Mouse (Mus musculus): Measurements from ENCODE around the gene Rnf24. TPM values are rescaled to one million over a fixed set of nuclear protein-coding genes. Genes with fewer than 3 reads are reported as not detected.
"Not testable (repeated sequence)": the region's sequence is repeated elsewhere in the genome, so short reads cannot be mapped to it uniquely, and the experiment has no call there.

Rnf24 gene
- polyA plus RNA-seq, 1 experiment from 2014 or later: 1.1 TPM

DNA sequence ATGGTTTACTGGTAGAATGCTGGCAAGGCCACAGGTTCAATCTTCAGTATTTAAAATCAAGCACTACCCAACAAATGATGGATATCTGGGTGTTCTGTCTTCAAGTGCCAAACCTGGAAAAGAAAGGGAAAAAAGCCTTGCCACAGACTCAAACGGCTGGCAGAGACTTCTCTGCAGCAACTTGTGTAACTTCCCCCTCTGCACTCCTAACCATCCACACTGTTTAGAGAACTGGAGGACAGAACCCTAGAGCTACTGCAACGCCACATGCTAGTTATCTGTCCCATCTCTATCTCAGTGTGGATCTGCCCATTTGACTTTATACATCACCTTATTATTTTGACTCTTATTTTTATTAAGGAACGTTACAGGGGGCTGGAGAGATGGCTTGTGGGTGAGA, 26.6 kb downstream of the Rnf24 start:
- Histone ChIP-seq H3K9ac (ENCODE audit: low read depth, low read length) (no peak overlapping the region), H3K4me2 (replicated peaks; ENCODE audit: low read depth) (no peak overlapping the region), H3K4me1 (replicated peaks; ENCODE audit: control insufficient read depth, insufficient read depth, low read length) (no peaks in the 10 kb centered on the region), H3K27me3 (replicated peaks; ENCODE audit: control insufficient read depth, insufficient read depth, low read length) (no peaks in the 10 kb centered on the region), H3K36me3 (ENCODE audit: control insufficient read depth, insufficient read depth) (no peaks in the 10 kb centered on the region), H3K27ac (ENCODE audit: low read depth, low read length) (no peak overlapping the region), H3K4me3 (ENCODE audit: low read depth, low read length) (no peak overlapping the region), H3K9me3 (ENCODE audit: control insufficient read depth) (no peaks in the 10 kb centered on the region)
- no peak for TF ChIP-seq CTCF (IDR thresholded peaks at IDR 0.05; ENCODE audit: low read depth)
- no peak for ATAC-seq
- 47% methylated on average over 3 of the region's 3 CpGs for WGBS

GRCm38 (mm10) chr2:131323675-131324074, 29.0 kb downstream of the Rnf24 start:
- no peaks in the 10 kb centered on the region for H3K27me3 ChIP-seq (replicated peaks; ENCODE audit: control insufficient read depth, insufficient read depth, low read length)
- no peaks in the 10 kb centered on the region for H3K9me3 ChIP-seq (ENCODE audit: control insufficient read depth)
- 47% methylated on average over 1 of the region's 1 CpGs for WGBS
- no peak overlapping the region for H3K9ac ChIP-seq (ENCODE audit: low read depth, low read length)
- no peaks in the 10 kb centered on the region for H3K36me3 ChIP-seq (ENCODE audit: control insufficient read depth, insufficient read depth)
- no peak overlapping the region for H3K4me3 ChIP-seq (ENCODE audit: low read depth, low read length)
- H3K4me2 ChIP-seq (replicated peaks; ENCODE audit: low read depth): no peak overlapping the region
- no peak for TF ChIP-seq CTCF (IDR thresholded peaks at IDR 0.05; ENCODE audit: low read depth)
- H3K4me1 ChIP-seq (replicated peaks; ENCODE audit: control insufficient read depth, insufficient read depth, low read length): no peaks in the 10 kb centered on the region
- H3K27ac ChIP-seq (ENCODE audit: low read depth, low read length): no peak overlapping the region
- ATAC-seq: no peak

DNA sequence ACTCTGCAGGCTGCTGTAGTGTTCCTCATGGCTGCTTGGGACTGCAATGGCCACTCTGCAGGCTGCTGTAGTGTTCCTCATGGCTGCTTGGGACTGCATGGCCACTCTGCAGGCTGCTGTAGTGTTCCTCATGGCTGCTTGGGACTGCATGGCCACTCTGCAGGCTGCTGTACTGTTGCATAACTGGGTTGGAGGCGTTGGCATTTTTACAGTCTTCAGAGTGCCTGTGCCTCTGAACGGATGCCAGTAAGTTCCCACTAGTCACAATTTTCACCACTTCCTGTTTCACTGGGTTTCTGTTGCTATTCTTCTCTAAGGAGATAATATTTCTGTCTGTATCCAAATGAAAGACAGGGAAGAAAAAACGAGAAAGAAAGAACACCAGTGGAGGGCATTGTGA, 31.5 kb downstream of the Rnf24 start:
- H3K4me1 ChIP-seq (replicated peaks; ENCODE audit: control insufficient read depth, insufficient read depth, low read length); H3K36me3 ChIP-seq (ENCODE audit: control insufficient read depth, insufficient read depth); H3K27ac ChIP-seq (ENCODE audit: low read depth, low read length); H3K9ac ChIP-seq (ENCODE audit: low read depth, low read length); H3K27me3 ChIP-seq (replicated peaks; ENCODE audit: control insufficient read depth, insufficient read depth, low read length); H3K9me3 ChIP-seq (ENCODE audit: control insufficient read depth); ATAC-seq; H3K4me2 ChIP-seq (replicated peaks; ENCODE audit: low read depth); H3K4me3 ChIP-seq (ENCODE audit: low read depth, low read length): not testable (repeated sequence)
- WGBS: 45% methylated on average over 3 of the region's 3 CpGs

DNA sequence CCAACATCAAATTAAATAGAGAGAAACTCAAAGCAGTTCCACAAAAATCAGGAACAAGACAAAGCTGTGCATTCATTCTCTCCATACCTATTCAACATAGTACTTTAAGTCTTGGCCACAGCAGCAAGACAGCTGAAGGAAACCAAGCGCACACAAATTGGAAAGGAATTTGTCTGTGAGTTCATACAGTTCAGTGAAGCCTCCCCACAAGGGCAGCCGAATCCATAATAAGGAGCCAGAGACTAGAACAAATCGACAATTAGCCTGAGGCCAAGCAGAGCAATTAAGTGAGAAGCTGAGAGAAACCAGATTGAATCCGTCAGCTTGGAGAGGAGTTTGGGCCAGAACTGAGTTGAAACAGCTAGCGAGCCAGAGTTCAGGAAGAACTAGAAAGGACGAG, 33.3 kb downstream of the Rnf24 start:
- no peak overlapping the region for H3K9ac ChIP-seq (ENCODE audit: low read depth, low read length)
- WGBS: 87% methylated on average over 6 of the region's 6 CpGs
- H3K9me3 ChIP-seq (ENCODE audit: control insufficient read depth): no peaks in the 10 kb centered on the region
- H3K27ac ChIP-seq (ENCODE audit: low read depth, low read length): no peak overlapping the region
- H3K4me2 ChIP-seq (replicated peaks; ENCODE audit: low read depth): no peak overlapping the region
- no peaks in the 10 kb centered on the region for H3K36me3 ChIP-seq (ENCODE audit: control insufficient read depth, insufficient read depth)
- TF ChIP-seq CTCF (IDR thresholded peaks at IDR 0.05; ENCODE audit: low read depth): no peak
- H3K4me3 ChIP-seq (ENCODE audit: low read depth, low read length): no peak overlapping the region
- ATAC-seq: no peak
- no peaks in the 10 kb centered on the region for H3K4me1 ChIP-seq (replicated peaks; ENCODE audit: control insufficient read depth, insufficient read depth, low read length)
- H3K27me3 ChIP-seq (replicated peaks; ENCODE audit: control insufficient read depth, insufficient read depth, low read length): no peaks in the 10 kb centered on the region

DNA sequence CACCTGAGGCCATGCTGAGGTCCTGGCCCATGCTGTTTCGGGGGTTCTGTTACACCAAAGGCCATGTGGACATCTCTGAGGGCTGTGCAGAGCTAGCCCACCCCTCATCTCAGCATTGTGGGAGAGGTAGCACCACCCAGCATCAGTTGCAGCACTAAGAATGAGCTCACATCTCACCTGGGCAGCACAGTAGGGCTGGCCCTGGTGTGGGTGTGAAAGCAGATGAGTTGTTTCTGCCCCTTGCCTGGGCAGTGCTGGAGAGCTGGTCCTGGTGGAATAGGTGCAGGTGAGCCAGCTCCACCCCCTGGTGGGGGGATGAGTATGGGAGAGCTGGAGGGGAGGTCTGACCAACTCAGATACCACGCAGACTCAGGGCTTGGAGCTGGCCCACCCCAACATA, 36.5 kb downstream of the Rnf24 start:
- WGBS: 73% methylated on average over 2 of the region's 2 CpGs
- no peaks in the 10 kb centered on the region for H3K4me1 ChIP-seq (replicated peaks; ENCODE audit: control insufficient read depth, insufficient read depth, low read length)
- no peaks in the 10 kb centered on the region for H3K27me3 ChIP-seq (replicated peaks; ENCODE audit: control insufficient read depth, insufficient read depth, low read length)
- H3K4me3 ChIP-seq (ENCODE audit: low read depth, low read length): no peak overlapping the region
- H3K4me2 ChIP-seq (replicated peaks; ENCODE audit: low read depth): no peak overlapping the region
- no peaks in the 10 kb centered on the region for H3K9me3 ChIP-seq (ENCODE audit: control insufficient read depth)
- H3K9ac ChIP-seq (ENCODE audit: low read depth, low read length): no peak overlapping the region
- TF ChIP-seq CTCF (IDR thresholded peaks at IDR 0.05; ENCODE audit: low read depth): no peak
- no peak overlapping the region for H3K27ac ChIP-seq (ENCODE audit: low read depth, low read length)
- ATAC-seq: no peak
- no peaks in the 10 kb centered on the region for H3K36me3 ChIP-seq (ENCODE audit: control insufficient read depth, insufficient read depth)

- no peaks in the 10 kb centered on the region for H3K9me3 ChIP-seq (ENCODE audit: control insufficient read depth)
- H3K4me1 ChIP-seq (replicated peaks; ENCODE audit: control insufficient read depth, insufficient read depth, low read length): no peaks in the 10 kb centered on the region
- TF ChIP-seq CTCF (IDR thresholded peaks at IDR 0.05; ENCODE audit: low read depth): no peak
- ATAC-seq: no peak
- no peak overlapping the region for H3K27ac ChIP-seq (ENCODE audit: low read depth, low read length)
- H3K4me2 ChIP-seq (replicated peaks; ENCODE audit: low read depth): no peak overlapping the region
- 0 out of 2 replicates have a peak, but pooled peaks cover under 1% of the 10 kb centered on the region for H3K36me3 ChIP-seq (ENCODE audit: control insufficient read depth, insufficient read depth)
- no peak overlapping the region for H3K9ac ChIP-seq (ENCODE audit: low read depth, low read length)
- H3K4me3 ChIP-seq (ENCODE audit: low read depth, low read length): no peak overlapping the region
- no peaks in the 10 kb centered on the region for H3K27me3 ChIP-seq (replicated peaks; ENCODE audit: control insufficient read depth, insufficient read depth, low read length)
- 57% methylated on average over 6 of the region's 6 CpGs for WGBS
Measured at GRCm38 (mm10) chr2:131309296-131309695, 43.4 kb downstream of the Rnf24 start.

DNA sequence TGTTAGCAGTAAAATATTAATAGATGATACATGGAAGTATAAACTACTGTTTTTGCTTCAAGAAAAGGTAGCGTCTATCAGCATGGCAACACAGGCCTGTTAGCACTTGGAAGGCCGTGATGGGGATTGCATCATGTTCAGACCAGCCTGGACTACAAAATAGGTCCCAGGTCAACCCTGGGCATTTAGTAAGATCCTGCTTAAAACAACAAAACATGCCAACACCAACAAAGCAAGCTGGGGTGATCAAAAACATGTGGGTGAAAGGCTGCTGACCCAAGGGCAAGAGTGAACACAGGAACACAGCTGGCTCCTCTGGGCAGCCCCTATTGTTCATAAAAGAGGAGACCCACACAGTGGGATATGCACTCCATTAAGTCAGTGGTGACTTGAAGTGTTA, 44.9 kb downstream of the Rnf24 start:
- H3K4me1 ChIP-seq (replicated peaks; ENCODE audit: control insufficient read depth, insufficient read depth, low read length): no peaks in the 10 kb centered on the region
- no peaks in the 10 kb centered on the region for H3K9me3 ChIP-seq (ENCODE audit: control insufficient read depth)
- no peak overlapping the region for H3K4me2 ChIP-seq (replicated peaks; ENCODE audit: low read depth)
- H3K27ac ChIP-seq (ENCODE audit: low read depth, low read length): no peak overlapping the region
- H3K27me3 ChIP-seq (replicated peaks; ENCODE audit: control insufficient read depth, insufficient read depth, low read length): no peaks in the 10 kb centered on the region
- no peak overlapping the region for H3K4me3 ChIP-seq (ENCODE audit: low read depth, low read length)
- H3K36me3 ChIP-seq (ENCODE audit: control insufficient read depth, insufficient read depth): 0 out of 2 replicates have a peak, but pooled peaks cover 11% of the 10 kb centered on the region
- 88% methylated on average over 2 of the region's 2 CpGs for WGBS
- TF ChIP-seq CTCF (IDR thresholded peaks at IDR 0.05; ENCODE audit: low read depth): no peak
- no peak overlapping the region for H3K9ac ChIP-seq (ENCODE audit: low read depth, low read length)
- no peak for ATAC-seq
